Mouse (Mus musculus): ENCODE results near the gene Cybrd1. TPM values are rescaled to one million over a fixed set of nuclear protein-coding genes. Genes with fewer than 3 reads are reported as not detected.

Cybrd1 gene
- polyA plus RNA-seq, 1 experiment, result not detected

DNA sequence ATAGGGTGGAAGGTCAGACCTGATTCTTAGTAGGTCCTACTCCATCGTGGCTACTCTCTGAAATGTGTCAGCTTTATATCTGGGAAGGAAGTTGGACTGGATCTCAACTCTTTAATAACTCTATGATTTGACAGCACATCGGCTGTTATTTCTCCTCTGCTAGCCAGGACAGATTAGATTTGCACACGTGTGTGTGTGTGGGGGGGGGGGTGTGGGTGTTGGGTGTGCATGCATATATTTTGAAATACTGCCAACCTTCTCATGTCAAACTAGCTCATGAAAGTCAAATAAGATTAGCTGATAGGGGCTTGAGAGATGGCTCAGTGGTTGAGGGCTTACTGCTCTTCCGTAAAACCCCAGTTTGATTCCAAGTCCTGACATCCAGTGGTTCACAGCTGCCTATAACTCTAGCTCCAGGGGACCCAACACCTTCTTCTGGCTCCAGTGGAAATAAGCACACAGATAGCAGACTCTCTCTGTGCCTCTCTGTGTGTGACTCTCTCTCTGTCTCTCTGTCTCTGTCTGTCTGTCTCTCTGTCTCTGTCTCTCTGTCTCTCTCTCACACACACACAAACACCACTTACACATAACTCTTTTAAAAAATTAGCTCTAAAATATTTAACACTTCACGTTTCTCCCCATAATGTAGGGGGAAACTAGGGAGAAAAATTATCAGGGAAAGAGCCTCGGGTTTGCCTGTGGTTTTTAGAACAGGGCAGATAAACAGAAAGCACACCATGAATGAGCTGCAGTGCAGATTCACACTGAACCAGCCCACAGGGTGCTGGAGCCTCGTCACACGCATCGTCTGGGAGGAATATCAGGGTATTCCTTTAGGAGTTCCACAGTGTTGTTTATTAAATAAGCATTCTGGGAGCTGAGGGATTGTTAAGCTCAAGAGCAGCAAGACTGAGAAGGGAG, 58.9 kb downstream of the Cybrd1 start:
- no peaks in the 10 kb centered on the region for H3K79me3 ChIP-seq (ENCODE audit: low read depth)
- no peak for TF ChIP-seq USF1 (IDR thresholded peaks at IDR 0.05; ENCODE audit: low read depth)
- TF ChIP-seq MYOG (IDR thresholded peaks at IDR 0.05; ENCODE audit: control insufficient read depth, extremely low read depth, insufficient read length), result no peak
- TF ChIP-seq CEBPB (IDR thresholded peaks at IDR 0.05; ENCODE audit: low read depth), result no peak
- TF ChIP-seq CTCF (IDR thresholded peaks at IDR 0.05; ENCODE audit: control insufficient read depth, insufficient read depth, insufficient read length), result no peak
- no peak for TF ChIP-seq MAX (IDR thresholded peaks at IDR 0.05)
- TF ChIP-seq FOSL1 (IDR thresholded peaks at IDR 0.05; ENCODE audit: insufficient read depth, low read length, poor library complexity, severe bottlenecking), result no peak
- no peak for TF ChIP-seq MYOD1 (IDR thresholded peaks at IDR 0.05; ENCODE audit: control insufficient read depth, insufficient read length, low read depth)
- H3K36me3 ChIP-seq (ENCODE audit: control insufficient read depth, insufficient read depth), result no peaks in the 10 kb centered on the region
- H3K79me2 ChIP-seq (ENCODE audit: control insufficient read depth, insufficient read depth), result no peaks in the 10 kb centered on the region
- H3ac ChIP-seq (ENCODE audit: control insufficient read depth, insufficient read length, low read depth), result no peak overlapping the region
- H3K27me3 ChIP-seq (ENCODE audit: control insufficient read depth, insufficient read depth, insufficient read length), result no peaks in the 10 kb centered on the region
- no peak overlapping the region for H3K4me3 ChIP-seq (ENCODE audit: insufficient read depth, poor library complexity, severe bottlenecking)

DNA sequence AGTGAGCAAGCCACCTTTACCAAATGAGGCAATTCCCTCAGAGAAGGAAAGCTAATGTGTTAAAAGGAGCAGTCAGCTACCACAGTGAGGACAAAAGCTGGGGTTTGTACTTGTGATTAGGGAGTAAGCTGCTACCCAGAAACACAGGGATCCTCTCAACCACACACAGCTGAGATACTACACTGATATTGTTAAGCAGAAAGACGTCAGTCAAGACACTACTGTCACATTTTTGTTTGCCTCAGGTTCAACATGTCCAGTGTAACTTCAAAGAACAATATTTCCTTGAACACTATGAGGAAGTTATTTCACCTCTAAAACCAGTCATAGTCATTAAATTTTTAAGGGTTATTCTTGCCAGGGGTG, 59.5 kb downstream of the Cybrd1 start:
- H3K79me2 ChIP-seq (ENCODE audit: control insufficient read depth, insufficient read depth), result no peaks in the 10 kb centered on the region
- no peaks in the 10 kb centered on the region for H3K79me3 ChIP-seq (ENCODE audit: low read depth)
- H3K27me3 ChIP-seq (ENCODE audit: control insufficient read depth, insufficient read depth, insufficient read length), result no peaks in the 10 kb centered on the region
- TF ChIP-seq MAX (IDR thresholded peaks at IDR 0.05) (no peak), USF1 (IDR thresholded peaks at IDR 0.05; ENCODE audit: low read depth) (no peak), MYOG (IDR thresholded peaks at IDR 0.05; ENCODE audit: control insufficient read depth, extremely low read depth, insufficient read length) (no peak), MYOD1 (IDR thresholded peaks at IDR 0.05; ENCODE audit: control insufficient read depth, insufficient read length, low read depth) (no peak), CTCF (IDR thresholded peaks at IDR 0.05; ENCODE audit: control insufficient read depth, insufficient read depth, insufficient read length) (no peak), FOSL1 (IDR thresholded peaks at IDR 0.05; ENCODE audit: insufficient read depth, low read length, poor library complexity, severe bottlenecking) (no peak), CEBPB (IDR thresholded peaks at IDR 0.05; ENCODE audit: low read depth) (no peak)
- H3ac ChIP-seq (ENCODE audit: control insufficient read depth, insufficient read length, low read depth), result no peak overlapping the region
- no peaks in the 10 kb centered on the region for H3K36me3 ChIP-seq (ENCODE audit: control insufficient read depth, insufficient read depth)
- H3K4me3 ChIP-seq (ENCODE audit: insufficient read depth, poor library complexity, severe bottlenecking), result no peak overlapping the region

DNA sequence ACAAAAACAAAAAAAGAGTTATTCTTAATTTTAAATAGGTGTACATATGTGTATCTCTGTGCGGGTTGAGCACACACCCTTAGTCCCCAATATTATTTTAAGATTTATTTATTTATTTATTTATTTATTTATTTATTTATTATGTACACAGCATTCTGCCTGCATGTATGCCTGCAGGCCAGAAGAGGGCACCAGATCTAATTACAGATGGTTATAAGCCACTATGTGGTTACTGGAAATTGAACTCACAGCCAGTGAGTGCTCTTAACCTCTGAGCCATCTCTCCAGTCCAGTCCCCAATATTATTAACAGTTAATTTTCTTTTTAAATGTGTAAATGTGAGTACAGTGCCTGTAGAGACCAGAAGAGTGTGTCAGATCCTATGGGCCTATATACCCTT, 60.0 kb downstream of the Cybrd1 start:
- no peak overlapping the region for H3ac ChIP-seq (ENCODE audit: control insufficient read depth, insufficient read length, low read depth)
- H3K27me3 ChIP-seq (ENCODE audit: control insufficient read depth, insufficient read depth, insufficient read length), result no peaks in the 10 kb centered on the region
- TF ChIP-seq CEBPB (IDR thresholded peaks at IDR 0.05; ENCODE audit: low read depth), result no peak
- TF ChIP-seq MYOG (IDR thresholded peaks at IDR 0.05; ENCODE audit: control insufficient read depth, extremely low read depth, insufficient read length), result no peak
- no peak for TF ChIP-seq USF1 (IDR thresholded peaks at IDR 0.05; ENCODE audit: low read depth)
- TF ChIP-seq MYOD1 (IDR thresholded peaks at IDR 0.05; ENCODE audit: control insufficient read depth, insufficient read length, low read depth), result no peak
- TF ChIP-seq CTCF (IDR thresholded peaks at IDR 0.05; ENCODE audit: control insufficient read depth, insufficient read depth, insufficient read length), result no peak
- no peak for TF ChIP-seq MAX (IDR thresholded peaks at IDR 0.05)
- TF ChIP-seq FOSL1 (IDR thresholded peaks at IDR 0.05; ENCODE audit: insufficient read depth, low read length, poor library complexity, severe bottlenecking), result no peak
- H3K36me3 ChIP-seq (ENCODE audit: control insufficient read depth, insufficient read depth), result no peaks in the 10 kb centered on the region
- no peak overlapping the region for H3K4me3 ChIP-seq (ENCODE audit: insufficient read depth, poor library complexity, severe bottlenecking)
- no peaks in the 10 kb centered on the region for H3K79me2 ChIP-seq (ENCODE audit: control insufficient read depth, insufficient read depth)
- no peaks in the 10 kb centered on the region for H3K79me3 ChIP-seq (ENCODE audit: low read depth)

DNA sequence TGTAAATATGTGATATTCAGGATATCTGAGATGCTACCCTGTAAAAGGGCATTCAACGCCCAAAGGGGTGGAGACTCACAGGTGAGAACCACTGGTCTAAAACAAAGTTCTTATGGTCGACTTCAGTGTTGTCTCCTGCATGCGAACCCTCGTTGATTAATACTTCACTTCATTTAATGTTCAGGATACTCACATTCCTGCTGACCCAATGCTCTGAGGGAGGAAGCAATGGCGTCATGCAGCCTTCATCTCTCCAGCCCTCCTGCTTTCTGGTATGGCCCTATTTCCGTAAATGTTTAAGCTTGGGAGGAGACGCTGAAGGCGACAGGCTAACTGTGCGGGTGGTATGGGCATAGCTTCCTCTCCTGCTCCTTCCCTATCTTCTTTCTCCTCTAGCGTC, 62.0 kb downstream of the Cybrd1 start:
- no peaks in the 10 kb centered on the region for H3K27me3 ChIP-seq (ENCODE audit: control insufficient read depth, insufficient read depth, insufficient read length)
- no peak overlapping the region for H3K4me3 ChIP-seq (ENCODE audit: insufficient read depth, poor library complexity, severe bottlenecking)
- TF ChIP-seq MYOD1 (IDR thresholded peaks at IDR 0.05; ENCODE audit: control insufficient read depth, insufficient read length, low read depth) (no peak), MAX (IDR thresholded peaks at IDR 0.05) (no peak), MYOG (IDR thresholded peaks at IDR 0.05; ENCODE audit: control insufficient read depth, extremely low read depth, insufficient read length) (no peak), CTCF (IDR thresholded peaks at IDR 0.05; ENCODE audit: control insufficient read depth, insufficient read depth, insufficient read length) (no peak), USF1 (IDR thresholded peaks at IDR 0.05; ENCODE audit: low read depth) (no peak), CEBPB (IDR thresholded peaks at IDR 0.05; ENCODE audit: low read depth) (no peak), FOSL1 (IDR thresholded peaks at IDR 0.05; ENCODE audit: insufficient read depth, low read length, poor library complexity, severe bottlenecking) (no peak)
- no peaks in the 10 kb centered on the region for H3K79me2 ChIP-seq (ENCODE audit: control insufficient read depth, insufficient read depth)
- no peaks in the 10 kb centered on the region for H3K36me3 ChIP-seq (ENCODE audit: control insufficient read depth, insufficient read depth)
- no peaks in the 10 kb centered on the region for H3K79me3 ChIP-seq (ENCODE audit: low read depth)
- H3ac ChIP-seq (ENCODE audit: control insufficient read depth, insufficient read length, low read depth), result no peak overlapping the region

DNA sequence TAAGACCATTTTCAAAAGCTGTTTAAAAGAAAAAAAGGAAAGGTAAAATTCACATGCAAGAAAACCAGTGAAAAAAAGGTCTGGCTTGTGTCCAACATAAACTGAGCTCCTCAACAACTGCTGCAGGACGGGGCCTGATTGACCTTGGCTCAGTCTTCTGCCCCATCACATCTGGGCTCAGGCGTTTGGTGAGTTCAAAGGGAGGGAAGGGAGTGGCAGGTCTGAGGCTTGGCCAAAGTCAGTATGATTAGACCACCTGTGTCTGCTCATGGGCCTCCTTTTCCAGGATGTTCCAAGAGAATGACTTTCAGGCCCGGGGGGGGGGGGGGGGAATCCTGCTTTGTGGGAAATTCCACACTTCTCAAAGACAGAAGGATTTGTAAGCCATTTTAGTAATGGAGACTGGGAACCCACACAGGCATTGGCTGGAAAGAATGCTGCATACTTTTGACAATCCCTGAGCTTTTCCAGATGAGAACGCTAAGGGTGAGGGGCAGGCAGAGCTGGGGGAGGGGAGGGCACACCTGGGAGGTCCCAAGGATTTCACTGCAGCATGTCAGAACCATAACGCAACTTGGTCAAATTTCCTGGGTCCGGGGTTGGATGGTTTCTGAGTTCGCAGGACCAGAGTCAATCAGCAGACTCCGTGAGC, 63.0 kb downstream of the Cybrd1 start:
- Histone ChIP-seq H3K4me3 (ENCODE audit: insufficient read depth, poor library complexity, severe bottlenecking) (no peak overlapping the region), H3K36me3 (ENCODE audit: control insufficient read depth, insufficient read depth) (no peaks in the 10 kb centered on the region)
- no peak for TF ChIP-seq USF1 (IDR thresholded peaks at IDR 0.05; ENCODE audit: low read depth)
- no peak for TF ChIP-seq CEBPB (IDR thresholded peaks at IDR 0.05; ENCODE audit: low read depth)
- TF ChIP-seq FOSL1 (IDR thresholded peaks at IDR 0.05; ENCODE audit: insufficient read depth, low read length, poor library complexity, severe bottlenecking), result no peak
- TF ChIP-seq MAX (IDR thresholded peaks at IDR 0.05), result no peak
- no peak for TF ChIP-seq CTCF (IDR thresholded peaks at IDR 0.05; ENCODE audit: control insufficient read depth, insufficient read depth, insufficient read length)

More for the DNA sequence above, 63.0 kb downstream of the Cybrd1 start:
- Histone ChIP-seq H3K79me3 (ENCODE audit: low read depth) (no peaks in the 10 kb centered on the region), H3ac (ENCODE audit: control insufficient read depth, insufficient read length, low read depth) (no peak overlapping the region), H3K79me2 (ENCODE audit: control insufficient read depth, insufficient read depth) (no peaks in the 10 kb centered on the region), H3K27me3 (ENCODE audit: control insufficient read depth, insufficient read depth, insufficient read length) (no peaks in the 10 kb centered on the region)
